Mouse (Mus musculus) naive thymus-derived CD4-positive, alpha-beta T cell, adult 5 months (primary cell): ENCODE measurements around the gene Hpse. TPM values are rescaled to one million over a fixed set of nuclear protein-coding genes. Genes with fewer than 3 reads are reported as not detected.

Experiments used
- polyA plus RNA-seq: library from polyadenylated mRNA; unstranded; fragments of 100-300 nt; shearing (Covaris generic); gene quantifications from one replicate; pipeline ENCODE4 v1.2.1, GENCODE M21; 2017

The Hpse gene
- 0.15 TPM for polyA plus RNA-seq

DNA sequence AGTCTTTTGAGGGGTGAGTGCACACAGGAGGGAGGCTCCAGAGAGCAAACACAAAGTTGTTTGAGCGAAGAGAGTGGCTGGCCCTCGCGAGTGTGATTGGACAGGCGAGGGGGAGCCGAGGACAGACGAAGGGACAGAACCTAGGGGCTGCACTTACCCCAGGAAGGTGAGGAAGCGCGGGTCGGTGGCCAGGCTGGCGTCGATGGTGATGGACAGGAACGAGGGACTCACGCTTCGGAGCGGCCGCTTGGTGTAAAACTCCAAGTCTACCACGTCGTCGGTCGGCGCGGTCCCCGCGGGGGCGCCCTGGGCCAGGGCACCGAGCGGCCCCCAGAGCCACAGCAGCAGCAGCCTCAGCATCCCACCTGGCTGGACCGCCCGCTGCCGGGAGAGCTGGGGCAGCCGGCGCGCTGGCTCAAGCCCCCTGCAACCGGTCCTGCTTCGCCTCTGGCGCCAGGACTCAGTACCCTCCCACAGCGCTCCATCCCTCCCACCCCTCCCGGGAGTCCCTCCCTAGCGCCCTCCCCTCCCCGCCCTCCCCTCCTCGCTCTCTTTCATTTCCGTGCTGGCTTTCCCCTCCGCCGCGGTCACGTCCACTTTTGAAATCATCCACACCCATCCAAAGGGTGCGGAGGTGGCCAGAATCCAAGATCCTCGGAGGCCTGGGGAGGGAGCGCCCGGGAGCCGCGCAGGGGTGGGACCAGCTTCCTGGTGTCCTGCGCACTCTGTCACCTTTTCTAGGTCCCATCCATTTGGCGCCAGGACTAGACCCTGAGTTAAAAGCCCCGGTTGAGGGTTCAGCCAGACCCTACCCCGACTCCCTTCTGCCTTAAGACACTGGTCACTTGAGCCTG, at the start of gene Hpse:
Gene Hpse (minus strand): TSS at position 482 of the 854 bp plus-strand sequence.

DNA sequence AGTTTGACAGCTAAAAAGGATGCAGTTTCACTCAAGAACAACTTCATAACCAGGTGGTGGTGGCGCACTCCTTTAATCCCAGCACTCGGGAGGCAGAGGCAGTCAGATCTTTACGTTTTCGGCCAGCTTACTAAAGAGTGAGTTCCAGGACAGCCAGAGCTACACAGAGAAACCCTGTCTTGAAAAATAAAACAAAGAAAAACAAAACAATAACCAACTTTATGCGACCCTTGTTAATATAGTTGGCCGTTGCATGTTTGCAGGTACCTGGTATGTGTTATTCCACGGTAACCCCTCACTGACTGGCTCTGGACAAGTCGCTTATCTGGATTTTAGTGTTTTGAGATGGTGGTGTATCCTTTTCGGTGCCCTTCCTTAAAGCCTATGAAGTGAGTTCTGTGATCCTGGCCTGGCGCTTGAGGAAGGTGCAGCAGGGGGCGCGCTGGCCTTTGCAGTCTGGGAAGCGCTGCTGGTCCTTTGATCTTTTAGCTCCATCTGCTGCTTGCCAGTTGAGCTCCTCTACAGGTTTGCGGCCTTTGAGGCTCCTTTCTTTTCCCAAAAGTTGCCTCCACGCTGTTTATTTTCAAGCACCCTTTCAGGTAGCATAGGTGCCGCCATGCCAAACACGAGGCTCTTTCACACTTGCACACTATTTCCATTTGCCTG, 44.7 kb downstream of the Hpse start, which contains the start of gene Coq2:
Gene Coq2 (minus strand): TSS at position 430 of the 666 bp plus-strand sequence.

Other genes starting within 250 kb of the Hpse start
- 39.5 TPM for gene Lin54, start 219.1 kb downstream of the Hpse start, polyA plus RNA-seq
- 73.3 TPM for gene Cops4, start 201.4 kb downstream of the Hpse start, polyA plus RNA-seq
- 0.40 TPM for gene Plac8, start 147.5 kb downstream of the Hpse start, polyA plus RNA-seq
- gene Coq2, start 44.6 kb downstream of the Hpse start, polyA plus RNA-seq: 40.1 TPM
- 18.7 TPM for gene Helq, start 78.9 kb upstream of the Hpse start, polyA plus RNA-seq
- gene Mrps18c, start 78.9 kb upstream of the Hpse start, polyA plus RNA-seq: 89.8 TPM
- 25.6 TPM for gene Abraxas1, start 101.2 kb upstream of the Hpse start, polyA plus RNA-seq
- gene Gpat3, start 126.0 kb upstream of the Hpse start, polyA plus RNA-seq: 4.7 TPM